Mouse (Mus musculus): ENCODE measurements at regions not wholly inside any gene's neighbourhood (a gene's known extent, or its start where the extent isn't known, plus 50 kb on each side); places are given as distances from the start of the nearest gene placed in this dataset.

- H3K4me2 ChIP-seq: no peak overlapping the region
- no peaks in the 10 kb centered on the region for H3K9me3 ChIP-seq (replicated peaks)
- no peak overlapping the region for H3K9ac ChIP-seq (replicated peaks)
- no peak for ATAC-seq (ENCODE audit: low FRiP score)
- no peaks in the 10 kb centered on the region for H3K4me1 ChIP-seq
- no peak overlapping the region for H3K4me3 ChIP-seq (replicated peaks)
- H3K36me3 ChIP-seq: no peaks in the 10 kb centered on the region
- H3K27me3 ChIP-seq (replicated peaks): no peaks in the 10 kb centered on the region
- WGBS: 62% methylated on average over 2 of the region's 2 CpGs
- no peak overlapping the region for H3K27ac ChIP-seq (replicated peaks)
Observed at GRCm38 (mm10) chr4:93746326-93746725, 411.0 kb upstream of the Tusc1 start.

DNA sequence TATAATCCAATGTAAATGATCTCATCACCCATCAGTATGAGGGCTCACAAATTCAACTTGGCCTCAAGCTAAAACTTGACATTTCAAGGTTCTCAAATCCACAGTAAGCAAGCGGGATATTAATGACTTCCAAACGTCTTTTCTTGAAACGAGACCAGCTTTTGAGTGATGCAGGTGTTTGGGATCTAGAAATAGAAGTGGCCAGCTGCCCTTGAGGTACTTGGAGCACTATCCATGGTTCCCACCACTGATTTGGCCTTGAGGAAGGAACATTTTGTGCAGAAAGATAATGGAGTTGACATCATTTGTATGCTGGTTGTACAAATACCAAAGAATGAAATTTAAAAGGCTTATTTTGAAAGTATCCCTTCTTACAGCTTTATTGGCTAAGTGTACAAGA is 378.4 kb upstream of the Tusc1 start:
- WGBS: 74% methylated on average over 3 of the region's 3 CpGs
- Histone ChIP-seq H3K9ac (replicated peaks) (no peak overlapping the region), H3K9me3 (replicated peaks) (no peaks in the 10 kb centered on the region), H3K4me3 (replicated peaks) (no peak overlapping the region), H3K27ac (replicated peaks) (no peak overlapping the region), H3K27me3 (replicated peaks) (no peaks in the 10 kb centered on the region), H3K4me1 (no peaks in the 10 kb centered on the region), H3K36me3 (no peaks in the 10 kb centered on the region), H3K4me2 (no peak overlapping the region)
- no peak for ATAC-seq (ENCODE audit: low FRiP score)

DNA sequence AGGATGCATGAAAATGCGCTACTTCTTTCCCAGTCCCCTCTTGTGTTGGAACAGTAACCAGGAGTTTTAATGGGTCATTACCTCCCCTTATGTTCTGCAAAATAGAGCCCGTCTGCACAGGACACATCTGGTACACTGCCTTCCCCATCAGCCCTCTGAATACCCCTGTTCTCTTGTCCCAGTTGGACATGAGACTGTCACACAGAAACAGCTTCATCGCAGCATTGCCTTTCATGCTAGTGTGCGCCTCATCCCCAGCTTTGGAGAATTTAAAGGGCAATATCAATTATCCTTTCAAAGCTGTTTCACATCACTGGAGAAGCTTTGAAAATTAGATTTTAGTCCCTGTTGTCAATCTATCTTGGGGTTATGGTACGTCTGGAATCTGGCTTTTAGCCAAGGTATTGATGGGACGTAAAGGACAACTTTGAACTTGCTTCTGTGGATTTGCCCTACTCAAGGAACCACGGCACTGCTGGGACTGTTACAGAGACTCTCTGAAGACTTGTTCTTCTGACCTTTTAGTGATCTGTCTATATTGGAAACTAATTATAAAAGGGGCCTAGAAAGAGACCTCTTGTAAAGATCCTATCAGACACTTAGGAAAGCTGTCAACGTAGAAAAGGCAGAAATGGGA is 341.2 kb upstream of the Tusc1 start:
- no peak overlapping the region for H3K9ac ChIP-seq (replicated peaks)
- H3K4me1 ChIP-seq: 0 out of 2 replicates have a peak, but pooled peaks cover 4% of the 10 kb centered on the region
- WGBS: 53% methylated on average over 8 of the region's 8 CpGs
- no peaks in the 10 kb centered on the region for H3K9me3 ChIP-seq (replicated peaks)
- no peaks in the 10 kb centered on the region for H3K27me3 ChIP-seq (replicated peaks)
- H3K4me3 ChIP-seq (replicated peaks): no peak overlapping the region
- H3K4me2 ChIP-seq: 0 out of 2 replicates have a peak overlapping the region, but pooled peaks have one; percentile 6
- H3K36me3 ChIP-seq: no peaks in the 10 kb centered on the region
- peak; percentile 87 for ATAC-seq (ENCODE audit: low FRiP score)
- H3K27ac ChIP-seq (replicated peaks): no peak overlapping the region

GRCm38 (mm10) chr4:93675739-93676402 is 340.6 kb upstream of the Tusc1 start:
- Histone ChIP-seq H3K27me3 (replicated peaks) (no peaks in the 10 kb centered on the region), H3K9me3 (replicated peaks) (no peaks in the 10 kb centered on the region), H3K36me3 (no peaks in the 10 kb centered on the region), H3K27ac (replicated peaks) (no peak overlapping the region), H3K4me1 (0 out of 2 replicates have a peak, but pooled peaks cover 4% of the 10 kb centered on the region), H3K4me3 (replicated peaks) (no peak overlapping the region), H3K9ac (replicated peaks) (no peak overlapping the region), H3K4me2 (0 out of 2 replicates have a peak overlapping the region, but pooled peaks have one; percentile 6)
- 55% methylated on average over 6 of the region's 6 CpGs for WGBS
- ATAC-seq (ENCODE audit: low FRiP score): peak; percentile 76

DNA sequence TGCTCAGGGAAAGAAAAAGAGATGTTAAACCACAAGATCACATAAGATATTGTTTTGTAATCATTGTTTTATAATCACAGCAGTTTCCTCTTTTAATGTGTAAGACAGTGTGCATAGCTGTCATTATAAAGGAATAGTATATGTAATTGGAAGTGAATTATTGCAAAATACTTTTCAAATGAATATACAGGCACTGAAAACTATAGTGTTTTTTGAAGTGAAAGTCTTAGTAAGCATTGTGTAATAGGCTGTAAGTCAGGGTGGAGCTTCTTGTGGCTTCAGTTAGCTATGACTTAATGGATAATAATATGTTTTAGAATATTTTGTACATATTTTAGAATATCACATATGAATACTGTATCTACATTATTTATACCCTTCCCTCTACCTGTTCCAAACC is 333.7 kb upstream of the Tusc1 start:
- Histone ChIP-seq H3K27me3 (replicated peaks) (no peaks in the 10 kb centered on the region), H3K9me3 (replicated peaks) (no peaks in the 10 kb centered on the region), H3K4me1 (no peaks in the 10 kb centered on the region), H3K4me3 (replicated peaks) (no peak overlapping the region), H3K27ac (replicated peaks) (no peak overlapping the region), H3K36me3 (no peaks in the 10 kb centered on the region), H3K9ac (replicated peaks) (no peak overlapping the region), H3K4me2 (no peak overlapping the region)
- ATAC-seq (ENCODE audit: low FRiP score): no peak

DNA sequence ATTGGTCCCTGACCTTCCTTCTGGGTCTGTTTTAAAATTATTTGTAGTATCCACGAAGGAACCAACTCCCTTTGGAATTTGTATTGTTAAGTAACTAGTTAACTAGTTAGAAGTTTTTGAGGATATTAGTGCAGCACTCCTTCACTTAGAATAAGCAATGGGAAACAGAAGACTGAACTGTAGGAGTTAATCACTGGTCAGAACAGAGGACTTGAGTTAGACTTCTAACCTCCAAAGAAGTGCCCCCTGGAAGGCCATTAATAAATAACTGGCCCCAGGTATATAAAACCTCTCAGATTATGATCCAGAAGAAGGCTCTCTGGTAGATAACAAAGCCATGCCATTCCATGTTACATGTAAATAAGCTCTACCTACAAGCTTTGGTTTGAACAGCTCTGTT is 329.0 kb upstream of the Tusc1 start:
- 64% methylated on average over 1 of the region's 1 CpGs for WGBS
- no peaks in the 10 kb centered on the region for H3K36me3 ChIP-seq
- H3K4me2 ChIP-seq: no peak overlapping the region
- no peak overlapping the region for H3K9ac ChIP-seq (replicated peaks)
- no peak overlapping the region for H3K4me3 ChIP-seq (replicated peaks)
- ATAC-seq (ENCODE audit: low FRiP score): no peak
- H3K27me3 ChIP-seq (replicated peaks): no peaks in the 10 kb centered on the region
- no peak overlapping the region for H3K27ac ChIP-seq (replicated peaks)
- H3K4me1 ChIP-seq: no peaks in the 10 kb centered on the region
- H3K9me3 ChIP-seq (replicated peaks): no peaks in the 10 kb centered on the region

DNA sequence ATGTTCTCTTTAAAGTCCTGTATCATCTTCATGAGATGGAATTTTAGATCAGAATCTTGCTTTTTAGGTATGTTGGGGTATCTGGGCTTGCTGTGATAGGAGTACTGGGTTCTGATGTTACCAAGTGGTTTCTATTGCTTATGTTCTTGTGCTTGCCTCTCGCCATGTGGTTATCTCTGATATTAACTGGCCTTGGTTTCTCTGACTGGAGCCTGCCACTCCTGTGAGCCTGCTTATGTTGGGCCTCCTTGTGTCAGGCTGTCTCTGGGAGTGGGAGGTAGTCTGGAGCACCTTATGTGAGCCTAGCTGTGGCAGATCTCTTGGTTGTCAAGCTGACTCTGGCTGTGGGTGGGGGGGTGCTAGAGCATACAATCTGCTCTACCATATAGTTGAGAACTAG is 302.9 kb upstream of the Tusc1 start:
- ATAC-seq (ENCODE audit: low FRiP score): no peak
- Histone ChIP-seq H3K4me2 (no peak overlapping the region), H3K36me3 (no peaks in the 10 kb centered on the region), H3K4me3 (replicated peaks) (no peak overlapping the region), H3K4me1 (no peaks in the 10 kb centered on the region), H3K9ac (replicated peaks) (no peak overlapping the region), H3K9me3 (replicated peaks) (no peaks in the 10 kb centered on the region), H3K27me3 (replicated peaks) (no peaks in the 10 kb centered on the region), H3K27ac (replicated peaks) (no peak overlapping the region)
- WGBS: 96% methylated on average over 1 of the region's 1 CpGs

DNA sequence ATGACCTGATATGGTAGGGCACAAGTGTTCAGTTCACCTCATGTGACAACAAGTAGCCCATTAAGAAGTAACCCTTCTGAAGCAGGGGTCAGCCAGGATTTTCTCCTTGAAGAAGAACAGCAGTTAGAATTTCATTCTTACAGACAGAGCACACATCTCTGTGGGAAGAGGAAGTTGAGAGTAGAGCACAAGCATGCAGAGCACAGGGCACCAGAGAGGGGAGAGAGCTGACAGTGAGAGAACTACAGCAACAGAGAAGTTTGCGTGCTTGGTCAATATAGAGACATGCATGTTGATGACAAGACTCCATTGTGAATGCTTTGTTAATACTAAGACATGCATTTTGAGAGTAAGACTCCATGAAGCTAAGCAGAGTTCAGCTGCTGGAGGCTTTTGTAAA is 263.2 kb upstream of the Tusc1 start:
- ATAC-seq (ENCODE audit: low FRiP score): no peak
- H3K9me3 ChIP-seq (replicated peaks): no peaks in the 10 kb centered on the region
- no peaks in the 10 kb centered on the region for H3K36me3 ChIP-seq
- H3K9ac ChIP-seq (replicated peaks): no peak overlapping the region
- no peak overlapping the region for H3K4me3 ChIP-seq (replicated peaks)
- no peak overlapping the region for H3K4me2 ChIP-seq
- no peaks in the 10 kb centered on the region for H3K27me3 ChIP-seq (replicated peaks)
- no peak overlapping the region for H3K27ac ChIP-seq (replicated peaks)
- no peaks in the 10 kb centered on the region for H3K4me1 ChIP-seq
- 97% methylated on average over 1 of the region's 1 CpGs for WGBS

GRCm38 (mm10) chr4:93584328-93584727 is 249.0 kb upstream of the Tusc1 start:
- no peaks in the 10 kb centered on the region for H3K36me3 ChIP-seq
- 92% methylated on average over 1 of the region's 1 CpGs for WGBS
- H3K27me3 ChIP-seq (replicated peaks): no peaks in the 10 kb centered on the region
- H3K4me1 ChIP-seq: no peaks in the 10 kb centered on the region
- no peak for ATAC-seq (ENCODE audit: low FRiP score)
- H3K9me3 ChIP-seq (replicated peaks): no peaks in the 10 kb centered on the region
- H3K4me2 ChIP-seq: no peak overlapping the region
- no peak overlapping the region for H3K27ac ChIP-seq (replicated peaks)
- no peak overlapping the region for H3K4me3 ChIP-seq (replicated peaks)
- no peak overlapping the region for H3K9ac ChIP-seq (replicated peaks)

DNA sequence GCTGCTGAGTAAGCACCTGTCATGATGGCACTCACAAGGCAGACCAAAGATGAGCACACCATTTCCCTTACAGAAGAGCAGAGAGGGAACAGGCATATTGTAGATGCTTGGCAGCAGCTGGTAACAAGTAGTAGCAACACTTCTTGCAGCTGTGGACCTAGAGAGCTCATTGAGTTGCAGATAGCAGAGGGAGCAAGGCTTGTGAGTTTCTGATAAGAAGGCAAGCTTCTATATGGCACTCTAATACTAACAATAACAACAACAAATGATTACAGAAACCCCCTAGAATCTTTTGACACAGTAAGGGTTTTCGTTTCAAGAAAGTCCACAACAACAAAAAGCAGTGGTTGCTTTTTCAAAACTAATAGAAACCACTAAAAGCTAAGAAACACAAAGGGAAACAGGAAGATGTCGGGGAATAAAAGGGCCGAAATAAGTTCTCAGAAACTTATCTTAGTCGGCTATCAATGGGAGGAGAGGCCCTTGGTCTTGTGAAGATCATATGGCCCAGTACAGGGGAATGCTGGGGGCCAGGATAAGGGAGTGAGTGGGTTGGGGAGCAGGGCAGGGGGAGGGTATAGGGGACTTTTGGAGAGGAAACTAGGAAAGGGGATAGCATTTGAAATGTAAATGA is 248.5 kb upstream of the Tusc1 start:
- 83% methylated on average over 4 of the region's 4 CpGs for WGBS
- H3K9me3 ChIP-seq (replicated peaks): no peaks in the 10 kb centered on the region

GRCm38 (mm10) chr4:93579343-93579742 is 244.0 kb upstream of the Tusc1 start:
- ATAC-seq (ENCODE audit: low FRiP score): no peak
- no peaks in the 10 kb centered on the region for H3K4me1 ChIP-seq
- H3K9ac ChIP-seq (replicated peaks): no peak overlapping the region
- no peaks in the 10 kb centered on the region for H3K9me3 ChIP-seq (replicated peaks)
- 88% methylated on average over 5 of the region's 5 CpGs for WGBS
- H3K4me2 ChIP-seq: no peak overlapping the region
- H3K27me3 ChIP-seq (replicated peaks): no peaks in the 10 kb centered on the region
- no peak overlapping the region for H3K4me3 ChIP-seq (replicated peaks)
- H3K36me3 ChIP-seq: no peaks in the 10 kb centered on the region
- no peak overlapping the region for H3K27ac ChIP-seq (replicated peaks)

More for the DNA sequence above, 248.5 kb upstream of the Tusc1 start:
- H3K27ac ChIP-seq (replicated peaks): no peak overlapping the region
- H3K36me3 ChIP-seq: no peaks in the 10 kb centered on the region
- no peak overlapping the region for H3K4me3 ChIP-seq (replicated peaks)
- H3K27me3 ChIP-seq (replicated peaks): no peaks in the 10 kb centered on the region
- no peaks in the 10 kb centered on the region for H3K4me1 ChIP-seq
- H3K9ac ChIP-seq (replicated peaks): no peak overlapping the region
- no peak for ATAC-seq (ENCODE audit: low FRiP score)
- H3K4me2 ChIP-seq: no peak overlapping the region
